Mouse (Mus musculus) forebrain, embryonic 12.5 days (tissue): Measurements from ENCODE around the gene Rccd1. TPM values are rescaled to one million over a fixed set of nuclear protein-coding genes. Genes with fewer than 3 reads are reported as not detected.

Experiments
- ATAC-seq: fragments of 200-750 bp; cut with Nextera tagmentation; 2 replicates; pipeline ENCODE4 v1.8.0; 2017; ENCODE audit warnings: moderate TSS enrichment; ENCODE audit not compliant: low FRiP score
- H3K27ac ChIP-seq: fragments of 300-500 bp; sonication (generic); 2 replicates; pipeline ENCODE4 v1.5.1; 2016; ENCODE audit warnings: mild to moderate bottlenecking
- H3K27me3 ChIP-seq: fragments of 300-500 bp; sonication (generic); 2 replicates; pipeline ENCODE4 v1.6.1; 2016; ENCODE audit warnings: mild to moderate bottlenecking
- H3K36me3 ChIP-seq: fragments of 300-500 bp; sonication (generic); replicated peaks from 2 replicates; pipeline ENCODE4 v1.6.1; 2016; ENCODE audit warnings: mild to moderate bottlenecking
- H3K4me1 ChIP-seq: fragments of 300-500 bp; sonication (generic); 2 replicates; pipeline ENCODE4 v1.6.1; 2016
- H3K4me2 ChIP-seq: fragments of 300-500 bp; sonication (generic); 2 replicates; pipeline ENCODE4 v1.6.1; 2016; ENCODE audit warnings: mild to moderate bottlenecking, moderate library complexity
- H3K4me3 ChIP-seq: fragments of 300-500 bp; sonication (generic); replicated peaks from 2 replicates; pipeline ENCODE4 v1.5.1; 2016; ENCODE audit warnings: mild to moderate bottlenecking
- H3K9ac ChIP-seq: fragments of 300-500 bp; sonication (generic); 2 replicates; pipeline ENCODE4 v1.6.1; 2016; ENCODE audit warnings: mild to moderate bottlenecking
- H3K9me3 ChIP-seq: fragments of 300-500 bp; sonication (generic); 2 replicates; pipeline ENCODE4 v1.6.1; 2016
- WGBS: fragments of 180-500 bp; shearing (Covaris S2); methylation state at CpG from one replicate; pipeline ENCODE4 v1.1.7; 2016; 5-methylcytosine and 5-hydroxymethylcytosine counted together
- polyA plus RNA-seq: library from polyadenylated mRNA; unstranded; fragments of >200 nt; fragmentation: Nextera tagmentation; extraction: Ambion mirVana; gene quantifications from 2 replicates; pipeline ENCODE4 v1.2.1, GENCODE M21; 2016

The Rccd1 gene
- 14.1 and 19.1 TPM in 2 replicates for polyA plus RNA-seq

DNA sequence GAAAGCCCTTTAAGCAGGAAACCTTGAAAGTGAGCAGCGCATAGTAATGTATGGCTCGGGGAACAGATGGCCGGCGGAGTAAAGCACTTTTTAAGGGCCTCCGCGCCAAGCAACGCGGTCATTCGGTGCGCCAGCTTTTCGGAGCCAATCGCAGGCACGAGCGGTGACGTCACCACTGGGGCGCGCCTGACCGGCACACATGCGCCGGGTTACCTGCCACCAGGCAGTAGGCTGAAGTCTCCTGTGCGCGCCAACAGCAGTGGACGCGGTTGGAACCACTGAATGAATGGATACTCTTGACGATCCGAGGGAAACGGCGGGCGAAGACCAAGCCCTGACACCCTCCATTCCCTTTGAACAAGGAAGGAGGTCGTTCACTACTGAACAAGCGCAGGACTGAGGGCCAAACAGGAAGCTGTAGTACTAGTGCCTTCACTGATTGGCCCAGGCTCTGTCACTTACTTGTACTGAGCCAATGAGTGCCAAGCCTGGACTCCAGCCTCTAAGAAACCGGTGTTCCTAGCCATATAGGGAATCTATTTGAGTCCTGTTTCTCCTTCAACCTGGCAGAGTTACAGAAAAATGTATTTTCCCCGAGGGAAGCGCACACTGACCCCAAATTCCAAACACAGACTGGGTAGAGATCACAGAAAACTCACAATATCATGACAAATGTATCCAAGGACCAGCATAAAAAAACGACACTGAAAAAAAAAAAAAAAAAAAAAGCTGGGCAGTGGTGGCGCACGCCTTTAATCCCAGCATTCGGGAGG lies at the start of gene Rccd1:
Gene Rccd1 (minus strand): TSS at position 412 of the 773 bp plus-strand sequence.
- no peaks in the 10 kb centered on the region for H3K27me3 ChIP-seq
- peaks cover 60% of the 10 kb centered on the region for H3K36me3 ChIP-seq
- peak within 1 kb of the TSS; percentile 86 for H3K27ac ChIP-seq
- H3K9ac ChIP-seq: peak within 1 kb of the TSS; percentile 61
- H3K4me1 ChIP-seq: peaks cover 22% of the 10 kb centered on the region
- peak within 1 kb of the TSS; percentile 83 for H3K4me2 ChIP-seq
- WGBS: 2% methylated on average over 38 of the region's 38 CpGs
- peak within 1 kb of the TSS; percentile 64 for H3K4me3 ChIP-seq
- H3K9me3 ChIP-seq: no peaks in the 10 kb centered on the region
- peak; percentile 99 for ATAC-seq

DNA sequence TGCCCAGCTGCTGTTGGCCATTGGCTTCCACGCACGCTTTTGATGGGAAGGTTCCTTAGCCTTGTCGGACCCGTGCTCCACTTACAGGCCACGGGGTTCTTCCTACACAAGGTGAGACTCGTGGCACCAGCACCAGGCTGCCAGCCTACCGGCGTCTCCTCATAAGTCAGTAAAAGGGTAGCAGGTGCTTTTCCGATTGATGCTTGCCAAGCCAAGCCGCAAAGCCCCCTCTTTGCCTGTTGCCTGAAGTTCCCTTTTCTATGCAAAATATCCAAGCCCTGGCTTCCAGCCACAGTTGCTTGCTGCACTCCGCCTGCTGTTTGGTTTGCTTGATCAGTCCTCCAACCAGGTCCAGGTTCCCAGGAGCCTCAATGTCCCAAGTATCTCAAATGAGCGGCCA lies 49.6 kb upstream of the Rccd1 start:
- H3K27me3 ChIP-seq: peaks cover 3% of the 10 kb centered on the region; the same call in 1 of the 2 replicates
- H3K4me1 ChIP-seq: peaks cover 20% of the 10 kb centered on the region
- H3K27ac ChIP-seq: no peak overlapping the region
- no peak for ATAC-seq
- H3K9ac ChIP-seq: no peak overlapping the region
- 85% methylated on average over 12 of the region's 12 CpGs for WGBS
- H3K4me3 ChIP-seq: no peak overlapping the region
- H3K4me2 ChIP-seq: no peak overlapping the region
- no peaks in the 10 kb centered on the region for H3K9me3 ChIP-seq
- no peaks in the 10 kb centered on the region for H3K36me3 ChIP-seq

DNA sequence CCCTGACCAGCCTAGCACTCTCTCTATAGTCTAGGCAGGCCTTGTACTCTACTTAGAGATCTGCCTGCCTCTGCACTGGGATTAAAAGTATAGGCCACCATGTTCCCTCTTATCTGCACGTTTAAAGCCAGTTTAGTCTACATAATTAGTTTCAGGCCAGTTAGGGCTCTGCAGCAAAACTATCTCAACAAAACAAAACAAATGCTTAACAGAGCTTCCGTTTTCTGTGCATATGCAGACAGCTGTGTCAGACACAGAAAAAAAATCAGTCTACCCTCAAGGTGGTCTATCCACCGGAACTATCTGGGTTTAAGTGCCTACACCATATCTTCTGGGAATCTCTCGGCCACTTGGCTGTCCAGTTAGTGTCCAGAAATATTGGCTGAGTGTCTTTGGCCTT lies 49.1 kb upstream of the Rccd1 start:
- Histone ChIP-seq H3K27ac (no peak overlapping the region), H3K9ac (no peak overlapping the region), H3K27me3 (peaks cover 3% of the 10 kb centered on the region; the same call in 1 of the 2 replicates), H3K36me3 (peaks cover 3% of the 10 kb centered on the region), H3K4me3 (no peak overlapping the region), H3K9me3 (no peaks in the 10 kb centered on the region), H3K4me1 (peaks cover 20% of the 10 kb centered on the region), H3K4me2 (no peak overlapping the region)
- no peak for ATAC-seq
- 84% methylated on average over 4 of the region's 4 CpGs for WGBS

DNA sequence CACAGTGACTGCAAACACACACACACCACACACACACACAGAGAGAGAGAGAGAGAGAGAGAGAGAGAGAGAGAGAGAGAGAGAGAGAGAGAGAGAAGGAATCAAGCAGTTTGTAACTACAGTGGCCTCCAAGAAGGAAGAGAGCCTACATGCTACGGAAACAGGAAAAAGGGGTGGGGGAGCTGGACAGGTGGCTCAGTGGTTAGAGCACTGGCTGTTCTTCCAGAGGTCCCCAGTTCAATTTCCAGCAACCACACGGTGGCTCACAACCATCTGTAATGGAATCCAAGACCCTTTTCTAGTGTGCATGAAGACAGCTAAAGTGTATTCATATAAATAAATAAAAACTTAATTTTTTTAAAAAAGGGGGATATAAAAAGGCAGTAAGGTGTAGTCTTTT lies 48.4 kb upstream of the Rccd1 start:
- no peak overlapping the region for H3K4me2 ChIP-seq
- no peak overlapping the region for H3K4me3 ChIP-seq
- ATAC-seq: no peak
- peaks cover 10% of the 10 kb centered on the region for H3K36me3 ChIP-seq
- peaks cover 3% of the 10 kb centered on the region; the same call in 1 of the 2 replicates for H3K27me3 ChIP-seq
- H3K9me3 ChIP-seq: no peaks in the 10 kb centered on the region
- H3K9ac ChIP-seq: no peak overlapping the region
- peaks cover 20% of the 10 kb centered on the region for H3K4me1 ChIP-seq
- 61% methylated on average over 2 of the region's 2 CpGs for WGBS
- H3K27ac ChIP-seq: no peak overlapping the region

DNA sequence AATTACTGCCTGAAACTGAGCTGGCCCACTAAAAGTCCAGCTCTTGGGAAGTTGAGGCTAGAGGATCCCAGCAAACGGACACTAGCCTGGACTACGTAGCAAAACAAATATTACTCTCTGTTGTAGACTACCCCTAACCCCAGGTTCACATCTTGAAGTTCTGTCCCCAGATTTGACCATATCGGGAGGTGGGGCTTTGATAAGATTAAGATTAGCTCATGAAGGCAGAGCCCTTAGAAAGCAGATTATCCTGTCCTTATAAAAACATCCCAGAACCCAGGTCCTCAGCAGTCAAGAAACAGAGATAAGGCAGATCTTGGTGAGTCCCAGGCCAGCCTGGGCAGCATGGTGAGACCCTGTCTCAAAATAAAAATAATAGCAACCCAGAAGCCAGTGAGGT lies 47.9 kb upstream of the Rccd1 start:
- ATAC-seq: no peak
- Histone ChIP-seq H3K27me3 (peaks cover 3% of the 10 kb centered on the region; the same call in 1 of the 2 replicates), H3K4me1 (peaks cover 20% of the 10 kb centered on the region), H3K9me3 (no peaks in the 10 kb centered on the region), H3K9ac (no peak overlapping the region), H3K4me3 (no peak overlapping the region), H3K36me3 (peaks cover 15% of the 10 kb centered on the region), H3K27ac (no peak overlapping the region), H3K4me2 (no peak overlapping the region)
- whole genome bisulfite sequencing: 83% methylated on average over 3 of the region's 3 CpGs

DNA sequence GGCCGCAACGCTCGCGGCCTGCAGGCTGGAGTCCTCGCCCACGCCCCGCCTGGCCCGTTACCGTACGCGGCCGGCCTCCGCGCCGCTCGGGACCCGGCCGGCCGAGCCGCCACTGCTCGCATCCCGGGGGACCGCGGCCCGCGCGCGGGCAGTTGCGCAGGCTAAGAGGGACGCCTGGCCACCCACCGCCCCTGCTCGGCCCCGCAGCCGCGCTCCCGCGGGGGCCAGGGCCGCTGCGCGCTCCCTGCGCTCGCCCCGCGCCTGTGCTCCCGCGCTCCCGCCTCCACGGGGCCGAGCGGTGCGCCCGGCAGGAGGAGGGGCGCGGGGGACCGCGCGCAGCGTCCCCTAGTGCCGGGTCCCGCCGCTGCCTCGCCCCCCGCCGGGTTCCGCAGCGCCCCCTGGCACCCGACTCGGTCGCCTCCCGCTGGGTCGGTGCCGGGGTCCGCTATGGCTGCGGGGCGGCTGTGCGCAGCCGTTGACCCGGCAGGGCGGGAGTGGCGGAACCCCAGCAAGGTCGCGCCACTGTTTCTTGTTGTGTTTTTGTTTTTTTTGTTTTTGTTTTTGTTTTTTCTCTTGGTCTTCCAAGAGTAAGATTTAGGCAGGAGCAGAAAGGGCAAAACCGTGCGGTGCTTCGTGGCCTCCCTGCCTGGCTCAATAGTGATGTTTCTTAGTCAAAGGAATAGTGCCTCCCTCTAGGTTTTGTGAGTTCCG lies 46.9 kb upstream of the Rccd1 start, which contains the start of gene Man2a2:
Gene Man2a2 (minus strand): TSS at position 335 of the 711 bp plus-strand sequence.
- Histone ChIP-seq H3K9me3 (no peaks in the 10 kb centered on the region), H3K4me3 (peak within 1 kb of the TSS; percentile 94), H3K27ac (peak within 1 kb of the TSS; percentile 68), H3K27me3 (peaks cover 3% of the 10 kb centered on the region; the same call in 1 of the 2 replicates), H3K4me2 (peak within 1 kb of the TSS; percentile 82), H3K9ac (peak within 1 kb of the TSS; percentile 89), H3K36me3 (peaks cover 25% of the 10 kb centered on the region), H3K4me1 (peaks cover 20% of the 10 kb centered on the region)
- ATAC-seq: peak; percentile 86
- under 1% methylated on average over 75 of the region's 86 CpGs for WGBS

DNA sequence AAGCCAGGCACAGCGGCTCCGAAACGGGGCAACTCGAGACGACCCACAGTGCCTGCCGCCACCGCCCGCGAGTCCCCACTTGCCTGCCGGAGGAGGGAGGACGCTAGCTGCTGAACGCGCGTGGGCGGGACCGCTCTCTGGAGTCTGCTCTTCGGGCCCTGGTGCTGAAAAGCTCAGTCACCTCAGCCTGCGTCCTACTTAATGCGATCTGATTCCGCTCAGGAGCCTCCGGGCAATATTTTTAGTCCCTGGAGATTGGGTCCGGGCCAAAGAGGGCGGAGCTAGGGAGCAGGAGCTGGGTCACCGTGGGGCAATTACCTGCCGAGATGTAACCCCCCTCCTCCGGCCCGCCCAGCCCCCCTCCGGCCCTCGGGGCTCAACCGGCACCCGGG lies 46.4 kb upstream of the Rccd1 start:
- peaks cover 16% of the 10 kb centered on the region for H3K4me1 ChIP-seq
- WGBS: under 1% methylated on average over 28 of the region's 31 CpGs
- H3K27me3 ChIP-seq: peaks cover 3% of the 10 kb centered on the region; the same call in 1 of the 2 replicates
- H3K9me3 ChIP-seq: no peaks in the 10 kb centered on the region
- H3K36me3 ChIP-seq: peaks cover 30% of the 10 kb centered on the region
- peak overlapping the region; percentile 82 for H3K4me2 ChIP-seq
- peak overlapping the region; percentile 94 for H3K4me3 ChIP-seq
- peak overlapping the region; percentile 89 for H3K9ac ChIP-seq
- peak; percentile 68 for ATAC-seq
- H3K27ac ChIP-seq: peak overlapping the region; percentile 68

DNA sequence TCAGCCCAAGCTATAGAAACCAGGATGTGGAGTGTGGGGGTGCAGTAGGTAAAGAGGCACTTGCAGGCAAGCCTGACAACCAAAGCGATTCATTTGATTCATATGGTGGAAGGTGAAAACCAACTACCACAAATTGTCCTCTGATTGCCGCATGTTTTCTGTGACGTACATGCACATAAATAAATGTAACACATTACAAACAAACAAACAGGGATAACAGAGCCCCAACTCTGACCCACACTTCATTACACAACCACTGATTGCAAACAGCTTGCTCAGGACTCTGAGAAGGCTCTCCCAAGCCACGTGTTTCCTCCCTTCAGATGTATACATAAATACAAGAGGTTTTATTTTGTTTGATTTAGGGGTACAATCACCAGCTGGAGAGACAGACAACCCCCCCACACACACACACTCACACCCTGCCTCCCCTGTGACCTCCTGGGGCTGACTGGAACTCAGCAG lies 45.7 kb upstream of the Rccd1 start:
- Histone ChIP-seq H3K36me3 (peaks cover 30% of the 10 kb centered on the region), H3K4me2 (peak overlapping the region; percentile 82), H3K27ac (no peak overlapping the region), H3K9ac (peak overlapping the region; percentile 89), H3K4me1 (peaks cover 16% of the 10 kb centered on the region), H3K27me3 (peaks cover 3% of the 10 kb centered on the region; the same call in 1 of the 2 replicates), H3K9me3 (no peaks in the 10 kb centered on the region), H3K4me3 (peak overlapping the region; percentile 94)
- ATAC-seq: no peak
- WGBS: 64% methylated on average over 4 of the region's 4 CpGs

DNA sequence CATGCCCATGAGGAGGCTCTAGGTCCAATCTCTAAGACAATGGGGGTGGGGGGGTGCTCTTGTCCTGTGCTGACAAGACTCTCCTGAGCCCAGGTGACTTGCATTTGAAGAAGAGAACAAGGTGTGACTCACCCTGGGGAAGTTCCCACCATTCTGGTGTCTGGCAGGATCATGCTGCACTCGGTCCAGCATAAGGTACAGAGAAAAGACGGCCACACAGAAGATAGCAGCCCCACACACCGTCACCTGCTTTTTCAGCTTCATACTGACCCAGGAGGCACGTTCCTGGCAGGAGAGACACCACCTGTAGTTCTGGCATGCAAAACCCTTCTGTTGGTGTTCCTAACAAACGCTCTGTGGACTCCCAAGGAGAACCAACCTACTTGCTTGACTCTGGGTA lies 45.2 kb upstream of the Rccd1 start:
- H3K9me3 ChIP-seq: no peaks in the 10 kb centered on the region
- H3K4me1 ChIP-seq: peaks cover 16% of the 10 kb centered on the region
- no peak overlapping the region for H3K27ac ChIP-seq
- WGBS: 75% methylated on average over 5 of the region's 5 CpGs
- peaks cover 36% of the 10 kb centered on the region for H3K36me3 ChIP-seq
- H3K4me3 ChIP-seq: no peak overlapping the region
- H3K27me3 ChIP-seq: peaks cover 3% of the 10 kb centered on the region; the same call in 1 of the 2 replicates
- H3K9ac ChIP-seq: 0 out of 2 replicates have a peak overlapping the region, but pooled peaks have one; percentile 17
- peak overlapping the region; percentile 82; the same call in 1 of the 2 replicates for H3K4me2 ChIP-seq
- ATAC-seq: no peak

DNA sequence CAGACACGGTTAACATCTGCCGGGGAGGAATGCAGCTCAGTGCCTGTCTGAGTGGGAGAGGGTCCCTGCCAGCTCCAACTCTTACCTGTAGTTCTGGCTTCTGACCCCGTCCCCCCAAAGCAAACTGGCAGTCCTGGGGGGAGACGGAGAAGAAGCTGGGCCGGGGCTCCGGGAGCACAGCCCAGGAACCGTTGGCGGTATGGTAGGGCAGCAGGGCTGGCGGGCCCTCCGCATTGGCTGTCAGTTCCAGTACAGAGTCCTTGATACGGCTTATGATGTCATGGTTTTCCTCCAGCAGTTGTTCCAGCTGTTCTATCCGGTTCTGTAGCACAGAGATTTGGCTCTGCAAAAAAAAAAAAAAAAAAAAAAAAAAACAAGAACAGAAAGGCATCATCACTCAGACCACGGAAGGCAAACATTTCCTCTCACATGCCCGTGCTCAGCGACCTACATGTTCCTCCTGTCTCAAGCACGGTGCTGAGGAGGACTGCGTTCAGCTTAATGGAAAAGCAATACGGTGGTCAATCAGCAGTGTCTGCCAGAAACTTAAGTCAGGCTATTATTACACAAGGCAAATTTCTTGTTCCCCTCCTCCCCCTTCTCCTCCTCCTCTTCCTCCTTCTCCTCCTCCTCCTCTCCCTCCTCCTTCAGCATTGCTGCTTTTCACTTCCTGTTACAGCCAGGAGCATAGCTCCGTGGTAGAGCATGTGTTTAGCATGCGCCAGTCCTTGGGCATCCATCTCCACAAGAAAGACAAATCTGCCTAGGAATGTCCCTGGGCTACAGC lies 44.6 kb upstream of the Rccd1 start:
- H3K9ac ChIP-seq: 0 out of 2 replicates have a peak overlapping the region, but pooled peaks have one; percentile 17
- WGBS: 88% methylated on average over 20 of the region's 20 CpGs

DNA sequence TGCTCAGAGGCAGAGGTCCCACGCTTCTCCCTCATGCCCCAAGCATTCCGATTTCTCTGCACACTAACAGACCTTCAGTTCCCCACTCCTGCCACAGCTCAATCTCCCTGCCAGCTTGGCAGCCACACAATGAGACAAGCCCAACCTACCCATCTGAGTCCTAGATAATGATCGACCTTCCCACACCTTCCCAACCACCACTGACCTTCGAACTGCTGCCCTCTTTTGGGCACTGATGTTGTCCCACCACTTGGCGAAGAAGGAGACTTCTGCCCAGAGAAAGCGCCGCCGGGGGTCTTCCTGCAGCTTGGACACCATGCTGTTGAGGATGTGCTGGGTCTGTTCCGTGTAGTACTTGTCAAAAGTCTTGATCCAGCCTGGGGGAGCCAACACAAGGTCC lies 43.8 kb upstream of the Rccd1 start:
- Histone ChIP-seq H3K4me3 (no peak overlapping the region), H3K9me3 (no peaks in the 10 kb centered on the region), H3K27ac (no peak overlapping the region), H3K4me2 (no peak overlapping the region), H3K36me3 (peaks cover 50% of the 10 kb centered on the region), H3K27me3 (peaks cover 3% of the 10 kb centered on the region; the same call in 1 of the 2 replicates), H3K4me1 (peaks cover 16% of the 10 kb centered on the region), H3K9ac (no peak overlapping the region)
- no peak for ATAC-seq
- WGBS: 92% methylated on average over 9 of the region's 9 CpGs

More for the DNA sequence above, 44.6 kb upstream of the Rccd1 start:
- Histone ChIP-seq H3K4me1 (peaks cover 16% of the 10 kb centered on the region), H3K4me2 (0 out of 2 replicates have a peak overlapping the region, but pooled peaks have one; percentile 82), H3K27ac (no peak overlapping the region), H3K36me3 (peaks cover 42% of the 10 kb centered on the region), H3K27me3 (peaks cover 3% of the 10 kb centered on the region; the same call in 1 of the 2 replicates), H3K9me3 (no peaks in the 10 kb centered on the region), H3K4me3 (no peak overlapping the region)
- no peak for ATAC-seq
